Mouse (Mus musculus): Measurements from ENCODE around the gene Vmn1r54. TPM values are rescaled to one million over a fixed set of nuclear protein-coding genes. Genes with fewer than 3 reads are reported as not detected.

The Vmn1r54 gene
- polyA plus RNA-seq, 1 experiment: not detected

DNA sequence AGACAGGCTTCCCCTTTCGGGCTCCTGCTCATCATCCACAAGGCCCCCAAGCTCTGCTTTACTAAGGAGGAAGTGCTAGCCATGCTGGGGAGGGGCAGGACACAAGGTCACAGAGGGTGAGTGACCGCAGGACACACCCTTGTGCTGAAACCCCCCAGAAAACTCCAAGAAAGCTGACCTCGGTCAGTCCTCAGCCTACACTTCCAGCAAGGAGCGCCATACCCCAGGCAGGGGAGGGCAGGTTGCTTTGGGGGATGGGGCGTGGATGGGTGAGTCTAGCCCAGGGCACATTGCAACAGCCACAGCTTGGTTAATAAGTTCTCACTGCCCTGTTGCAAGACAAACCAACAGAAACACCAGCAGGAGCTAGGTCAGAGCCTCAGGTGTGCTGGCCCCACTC, 74.3 kb downstream of the Vmn1r54 start:
- H3K27ac ChIP-seq (replicated peaks; ENCODE audit: low read depth, low read length): no peak overlapping the region
- no peak overlapping the region for H3K4me3 ChIP-seq (ENCODE audit: insufficient read depth, low read depth, low read length)
- no peaks in the 10 kb centered on the region for H3K4me1 ChIP-seq (ENCODE audit: control insufficient read depth, insufficient read depth, insufficient read length, low read length)

Other genes with a start within 250 kb of the Vmn1r54 start
- not detected in 2 replicates for gene Vmn1r47, start 230.2 kb upstream of the Vmn1r54 start, polyA plus RNA-seq (2012; ENCODE audit: insufficient read depth, insufficient read length, missing spikeins)
- not detected in 2 replicates for gene Vmn1r48, start 209.5 kb upstream of the Vmn1r54 start, polyA plus RNA-seq (2012; ENCODE audit: insufficient read depth, insufficient read length, missing spikeins)
- not detected in 2 replicates for gene Vmn1r49, start 167.8 kb upstream of the Vmn1r54 start, polyA plus RNA-seq (2012; ENCODE audit: insufficient read depth, insufficient read length, missing spikeins)
- not detected in 2 replicates for gene Vmn1r50, start 144.9 kb upstream of the Vmn1r54 start, polyA plus RNA-seq (2012; ENCODE audit: insufficient read depth, insufficient read length, missing spikeins)
- not detected in 2 replicates for gene Vmn1r51, start 123.7 kb upstream of the Vmn1r54 start, polyA plus RNA-seq (2012; ENCODE audit: insufficient read depth, insufficient read length, missing spikeins)
- not detected in 2 replicates for gene Vmn1r52, start 71.5 kb upstream of the Vmn1r54 start, polyA plus RNA-seq (2012; ENCODE audit: insufficient read depth, insufficient read length, missing spikeins)
- not detected in 2 replicates for gene V1ra8, start 43.5 kb upstream of the Vmn1r54 start, polyA plus RNA-seq (2012; ENCODE audit: insufficient read depth, insufficient read length, missing spikeins)
- not detected in 2 replicates for gene Vmn1r53, start 21.9 kb upstream of the Vmn1r54 start, polyA plus RNA-seq (2012; ENCODE audit: insufficient read depth, insufficient read length, missing spikeins)
- not detected in 2 replicates for gene BC048671, start 54.9 kb downstream of the Vmn1r54 start, polyA plus RNA-seq (2012; ENCODE audit: insufficient read depth, insufficient read length, missing spikeins)
- not detected in 2 replicates for gene Chst13, start 78.9 kb downstream of the Vmn1r54 start, polyA plus RNA-seq (2012; ENCODE audit: insufficient read depth, insufficient read length, missing spikeins)
- gene Uroc1, start 87.0 kb downstream of the Vmn1r54 start, polyA plus RNA-seq (2012; ENCODE audit: insufficient read depth, insufficient read length, missing spikeins): not detected in 2 replicates
- 5.4 and 5.7 TPM in 2 replicates for gene Zxdc, start 123.2 kb downstream of the Vmn1r54 start, polyA plus RNA-seq (2012; ENCODE audit: insufficient read depth, insufficient read length, missing spikeins)
- gene Cfap100, start 182.5 kb downstream of the Vmn1r54 start, polyA plus RNA-seq (2012; ENCODE audit: insufficient read depth, insufficient read length, missing spikeins): 1.6 TPM in 1 of 2 replicates, not detected in the other
- gene Klf15, start 216.3 kb downstream of the Vmn1r54 start, polyA plus RNA-seq (2012; ENCODE audit: insufficient read depth, insufficient read length, missing spikeins): 14.5 and 19.8 TPM in 2 replicates
- gene Aldh1l1, start 240.1 kb downstream of the Vmn1r54 start, polyA plus RNA-seq (2012; ENCODE audit: insufficient read depth, insufficient read length, missing spikeins): 46.2 and 52.8 TPM in 2 replicates